Mouse (Mus musculus) heart, embryonic 14.5 days (tissue): Measurements from ENCODE around the gene Gfod2. TPM values are rescaled to one million over a fixed set of nuclear protein-coding genes. Genes with fewer than 3 reads are reported as not detected.
A peak's percentile ranks its signal among the peaks of the same experiment; 100 is the strongest.

Experiments
- ATAC-seq: fragments of 200-750 bp; cut with Nextera tagmentation; 2 replicates; pipeline ENCODE4 v1.8.0; 2017; ENCODE audit warnings: low read depth, moderate TSS enrichment; ENCODE audit not compliant: insufficient number of reproducible peaks, insufficient read depth, low FRiP score
- H3K27ac ChIP-seq, 2 experiments: fragments of 200-500 bp in 1 of 2; fragments of 300-500 bp in 1 of 2; sonication (generic) in 1 of 2; replicated peaks in 1 of 2; 2 replicates each; pipeline ENCODE4 v1.5.1; 2012 to 2014; ENCODE audit warnings: low read depth in 2 of 2, low read length in 2 of 2, control low read depth in 1 of 2, mild to moderate bottlenecking in 1 of 2, mixed read lengths in 1 of 2; ENCODE audit not compliant: control insufficient read depth in 1 of 2, insufficient read depth in 1 of 2
- H3K27me3 ChIP-seq: fragments of 300-500 bp; sonication (generic); 2 replicates; pipeline ENCODE4 v1.6.1; 2014; ENCODE audit warnings: mild to moderate bottlenecking, low read length, control low read depth; ENCODE audit not compliant: control insufficient read depth, insufficient read depth
- H3K36me3 ChIP-seq: fragments of 300-500 bp; sonication (generic); 2 replicates; pipeline ENCODE4 v1.6.1; 2014; ENCODE audit warnings: mild to moderate bottlenecking, control low read depth, low read length, mixed read lengths; ENCODE audit not compliant: control insufficient read depth, insufficient read depth
- H3K4me1 ChIP-seq, 2 experiments: fragments of 200-500 bp in 1 of 2; fragments of 300-500 bp in 1 of 2; sonication (generic) in 1 of 2; 2 replicates each; pipeline ENCODE4 v1.6.1; 2012 to 2014; ENCODE audit warnings: low read length in 2 of 2, control low read depth in 1 of 2, mixed read lengths in 1 of 2; ENCODE audit not compliant: control insufficient read depth in 2 of 2, insufficient read depth in 2 of 2
- H3K4me2 ChIP-seq: fragments of 300-500 bp; sonication (generic); 2 replicates; pipeline ENCODE4 v1.6.1; 2014; ENCODE audit warnings: mild to moderate bottlenecking, low read length
- H3K4me3 ChIP-seq, 2 experiments: fragments of 200-500 bp in 1 of 2; fragments of 300-500 bp in 1 of 2; sonication (generic) in 1 of 2; 2 replicates each; pipeline ENCODE4 v1.5.1; 2012 to 2014; ENCODE audit warnings: low read length in 2 of 2, mild to moderate bottlenecking in 2 of 2, control low read depth in 1 of 2, low read depth in 1 of 2, moderate library complexity in 1 of 2; ENCODE audit not compliant: control insufficient read depth in 1 of 2, insufficient read depth in 1 of 2
- H3K9ac ChIP-seq: fragments of 300-500 bp; sonication (generic); 2 replicates; pipeline ENCODE4 v1.6.1; 2014; ENCODE audit warnings: mild to moderate bottlenecking, low read length
- H3K9me3 ChIP-seq: fragments of 300-500 bp; sonication (generic); 2 replicates; pipeline ENCODE4 v1.6.1; 2016; ENCODE audit warnings: low read length, control low read depth; ENCODE audit not compliant: control insufficient read depth
- WGBS: fragments of 180-500 bp; shearing (Covaris S2); extraction: QIAGEN DNeasy Blood & Tissue Kit; methylation state at CpG from one replicate; pipeline ENCODE4 v1.1.7; 2014; 5-methylcytosine and 5-hydroxymethylcytosine counted together
- polyA plus RNA-seq: library from polyadenylated mRNA; unstranded; fragments of >200 nt; fragmentation: Nextera tagmentation; extraction: Ambion mirVana; gene quantifications from 2 replicates; pipeline ENCODE4 v1.2.1, GENCODE M21; 2014

The Gfod2 gene
- polyA plus RNA-seq, 1 experiment from 2014 or later: 6.8 TPM

DNA sequence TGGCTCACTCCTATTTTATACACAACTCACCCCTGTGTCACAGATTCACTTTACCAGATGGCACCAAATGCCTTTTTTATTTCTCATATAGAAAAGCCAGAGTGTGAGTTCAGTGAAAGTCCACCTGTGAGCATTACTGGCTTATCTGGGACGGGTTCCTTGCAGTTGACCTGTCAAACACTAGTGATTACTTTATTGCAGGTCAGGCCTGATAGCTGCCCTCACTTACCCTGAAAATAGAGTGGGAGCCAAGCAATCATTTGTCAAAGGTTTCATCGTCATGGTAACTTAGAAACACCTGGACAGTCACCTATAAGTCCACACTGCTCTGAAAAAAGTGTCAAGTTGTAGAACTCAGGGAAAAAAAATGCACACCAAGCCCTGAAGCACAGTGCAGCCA, 3.8 kb downstream of the Gfod2 start:
- no peak overlapping the region for H3K4me3 ChIP-seq
- H3K4me1 ChIP-seq: peaks cover 13 to 23% of the 10 kb centered on the region in 2 experiments
- WGBS: 80% methylated on average over 2 of the region's 2 CpGs
- H3K27ac ChIP-seq: no peak overlapping the region
- no peaks in the 10 kb centered on the region for H3K27me3 ChIP-seq
- H3K4me2 ChIP-seq: no peak overlapping the region
- no peak overlapping the region for H3K9ac ChIP-seq
- no peak for ATAC-seq
- H3K9me3 ChIP-seq: no peaks in the 10 kb centered on the region
- no peaks in the 10 kb centered on the region for H3K36me3 ChIP-seq

DNA sequence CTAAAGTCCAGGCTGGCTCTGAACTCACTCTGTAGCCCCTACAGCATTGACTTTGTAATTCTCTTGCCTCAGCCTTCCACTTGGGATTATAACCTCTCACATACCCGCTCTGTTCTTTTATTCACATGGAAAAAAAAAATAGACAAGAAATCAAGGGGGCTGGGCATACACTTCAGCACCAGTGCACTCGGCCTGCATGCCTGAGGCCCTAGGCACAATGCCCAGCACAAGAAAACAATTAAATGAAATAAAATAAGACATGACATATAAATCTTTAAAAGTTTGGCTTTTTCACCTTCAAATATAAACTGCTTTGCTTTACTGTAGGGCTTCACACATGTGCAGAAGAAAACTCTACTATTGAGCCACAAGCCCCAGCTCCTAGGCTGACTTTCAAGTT, 4.5 kb downstream of the Gfod2 start:
- no peak overlapping the region for H3K9ac ChIP-seq
- H3K27me3 ChIP-seq: no peaks in the 10 kb centered on the region
- no peak overlapping the region for H3K27ac ChIP-seq
- H3K4me3 ChIP-seq: no peak overlapping the region
- H3K4me1 ChIP-seq: peaks cover 13 to 23% of the 10 kb centered on the region in 2 experiments
- H3K4me2 ChIP-seq: no peak overlapping the region
- H3K36me3 ChIP-seq: no peaks in the 10 kb centered on the region
- 76% methylated on average over 2 of the region's 2 CpGs for WGBS
- H3K9me3 ChIP-seq: no peaks in the 10 kb centered on the region
- ATAC-seq: no peak

DNA sequence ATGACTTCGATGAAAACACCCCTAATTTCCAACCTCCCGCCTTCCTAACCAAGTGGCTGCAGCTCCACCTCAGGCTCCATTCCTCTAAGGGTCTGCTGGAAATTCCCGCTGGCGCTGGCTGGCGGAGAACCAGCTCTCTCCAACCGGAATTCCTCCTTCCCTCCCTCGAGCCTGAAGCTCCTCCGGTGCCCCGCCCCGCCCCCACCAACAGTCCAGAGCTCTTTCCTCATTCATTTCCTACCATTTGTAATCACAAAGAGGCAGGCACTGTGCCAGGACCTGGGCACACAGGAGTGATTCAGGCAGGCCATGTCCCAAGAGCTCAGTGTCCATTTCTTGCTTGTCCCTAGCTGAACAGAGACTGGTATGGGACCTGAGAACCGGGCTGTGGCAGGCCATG, 7.9 kb downstream of the Gfod2 start:
- 5% methylated on average over 11 of the region's 11 CpGs for WGBS
- H3K9ac ChIP-seq: no peak overlapping the region; the same call in 1 of the 2 replicates
- H3K27ac ChIP-seq: peak overlapping the region; percentile 51 to 66
- peak overlapping the region; percentile 43 for H3K4me2 ChIP-seq
- no peaks in the 10 kb centered on the region for H3K9me3 ChIP-seq
- no peaks in the 10 kb centered on the region for H3K27me3 ChIP-seq
- H3K4me3 ChIP-seq: no peak overlapping the region
- no peaks in the 10 kb centered on the region for H3K36me3 ChIP-seq
- peaks cover 10 to 21% of the 10 kb centered on the region in 2 experiments for H3K4me1 ChIP-seq
- peak; percentile 76 for ATAC-seq

DNA sequence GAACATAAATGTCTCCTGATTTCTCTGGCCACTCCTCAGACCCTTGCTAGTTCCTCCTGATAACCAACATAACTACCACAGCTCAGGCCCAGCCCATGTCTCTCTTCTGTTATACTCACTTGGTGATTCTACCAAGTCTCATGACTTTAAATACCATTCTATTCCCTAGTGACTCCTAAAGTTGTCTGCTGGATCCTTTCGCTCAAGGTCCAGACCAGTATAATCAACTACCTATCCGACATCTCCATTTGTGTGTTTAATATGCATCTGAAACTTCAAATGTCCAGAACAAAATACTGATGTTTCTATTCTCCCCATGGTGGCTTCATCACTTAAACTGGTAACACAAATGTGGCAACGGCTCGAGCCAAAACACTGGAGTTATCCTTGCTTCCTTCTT, 15.2 kb downstream of the Gfod2 start:
- no peak for ATAC-seq
- Histone ChIP-seq H3K4me2 (no peak overlapping the region), H3K27me3 (no peaks in the 10 kb centered on the region), H3K9me3 (no peaks in the 10 kb centered on the region), H3K36me3 (no peaks in the 10 kb centered on the region), H3K9ac (no peak overlapping the region), H3K4me3 (no peak overlapping the region), H3K4me1 (peaks cover 0 to 9% of the 10 kb centered on the region in 2 experiments; a peak in 3 of 4 replicates), H3K27ac (no peak overlapping the region)
- 70% methylated on average over 4 of the region's 4 CpGs for WGBS

DNA sequence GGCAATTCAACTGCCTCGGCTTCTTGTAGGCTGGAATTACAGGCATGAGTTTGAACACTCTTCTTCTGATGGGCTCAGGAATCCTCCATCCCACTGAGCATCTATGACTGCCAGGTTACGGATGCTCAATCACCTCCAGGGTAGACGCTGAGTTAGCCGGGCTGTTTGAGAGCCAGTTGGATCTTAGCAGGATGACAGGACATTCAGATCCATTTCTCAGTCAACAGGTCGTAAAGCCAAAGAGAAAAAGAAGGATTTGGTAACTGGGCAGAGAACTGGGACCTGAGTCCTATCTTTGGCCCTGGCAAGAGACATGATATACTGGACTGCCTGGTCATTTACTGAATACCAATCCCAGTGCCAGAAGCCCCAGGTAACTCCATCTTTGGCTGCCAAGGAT, 19.2 kb downstream of the Gfod2 start:
- Histone ChIP-seq H3K4me2 (no peak overlapping the region), H3K36me3 (no peaks in the 10 kb centered on the region), H3K4me3 (no peak overlapping the region), H3K27ac (no peak overlapping the region), H3K9ac (no peak overlapping the region), H3K9me3 (no peaks in the 10 kb centered on the region), H3K4me1 (no peaks in the 10 kb centered on the region; a peak in 1 of 4 replicates), H3K27me3 (no peaks in the 10 kb centered on the region)
- WGBS: 90% methylated on average over 5 of the region's 5 CpGs
- ATAC-seq: no peak

DNA sequence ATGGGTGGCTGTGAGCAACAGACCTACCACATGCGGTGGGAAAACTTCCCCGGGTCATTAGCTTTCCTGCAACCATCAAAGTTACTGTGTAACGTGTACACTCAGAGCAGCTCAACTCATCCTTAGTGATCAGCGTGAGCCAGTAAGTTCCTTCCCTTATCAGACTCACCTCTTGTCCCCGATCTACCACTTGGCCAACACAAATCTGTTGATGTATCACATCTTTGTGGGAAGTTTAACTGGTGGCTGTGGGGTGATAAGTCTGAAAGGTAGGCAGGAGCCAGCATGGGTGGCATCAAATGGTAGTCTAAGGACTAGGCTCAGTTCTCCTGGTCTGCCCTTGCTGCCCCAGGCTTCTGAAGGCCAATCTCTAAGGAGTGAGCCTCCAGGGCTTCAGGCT, 26.3 kb downstream of the Gfod2 start:
- WGBS: 89% methylated on average over 5 of the region's 5 CpGs
- ATAC-seq: no peak
- no peak overlapping the region for H3K4me3 ChIP-seq

DNA sequence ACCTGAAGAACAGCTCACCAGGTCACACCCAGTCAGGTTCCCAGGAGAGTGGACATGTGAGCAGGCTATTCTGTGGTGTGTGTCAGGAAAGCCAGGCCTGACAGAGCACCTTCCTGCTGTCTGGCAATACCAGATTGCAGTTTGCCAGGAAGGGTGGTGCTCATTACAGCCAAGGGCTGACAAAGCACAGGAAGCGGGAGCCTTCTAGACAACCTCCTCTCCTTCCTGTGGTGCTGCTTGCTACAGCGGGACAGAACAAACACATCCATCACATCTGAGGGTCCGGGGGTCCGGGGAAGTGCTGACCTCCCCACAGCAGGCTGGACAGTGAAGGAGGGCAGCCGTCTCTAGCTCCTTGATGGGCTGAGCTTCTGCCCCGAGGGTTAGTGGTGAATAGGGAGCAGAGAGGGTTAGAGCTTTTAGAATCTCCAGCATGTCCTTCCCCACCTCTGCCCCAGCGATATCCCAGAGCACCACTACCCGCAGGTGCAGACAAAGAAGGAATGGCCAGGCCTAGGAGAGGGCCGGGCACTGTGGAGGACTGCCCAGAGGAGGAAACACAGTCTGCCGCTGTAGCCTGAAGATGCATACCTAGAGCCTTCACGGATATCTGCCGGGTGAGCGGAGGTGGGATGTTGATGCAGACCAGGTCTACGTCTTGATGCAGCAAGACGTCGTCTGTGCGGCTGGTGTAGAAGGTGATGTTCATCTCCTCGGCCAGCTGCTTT, 30.9 kb downstream of the Gfod2 start:
- Histone ChIP-seq H3K9me3 (no peaks in the 10 kb centered on the region), H3K9ac (no peak overlapping the region), H3K27me3 (no peaks in the 10 kb centered on the region), H3K4me2 (0 out of 2 replicates have a peak overlapping the region, but pooled peaks have one; percentile 6), H3K27ac (peak overlapping the region; percentile 23 to 68), H3K4me1 (peaks cover 0 to 4% of the 10 kb centered on the region in 2 experiments; a peak in 1 of 4 replicates), H3K4me3 (no peak overlapping the region), H3K36me3 (peaks cover 17% of the 10 kb centered on the region)
- 66% methylated on average over 18 of the region's 18 CpGs for WGBS
- ATAC-seq: peak; percentile 81

More for the DNA sequence above, 26.3 kb downstream of the Gfod2 start:
- Histone ChIP-seq H3K9ac (no peak overlapping the region), H3K27me3 (no peaks in the 10 kb centered on the region), H3K4me1 (peaks cover 0 to 4% of the 10 kb centered on the region in 2 experiments; a peak in 1 of 4 replicates), H3K9me3 (no peaks in the 10 kb centered on the region), H3K36me3 (no peaks in the 10 kb centered on the region), H3K4me2 (no peak overlapping the region), H3K27ac (no peak overlapping the region)

DNA sequence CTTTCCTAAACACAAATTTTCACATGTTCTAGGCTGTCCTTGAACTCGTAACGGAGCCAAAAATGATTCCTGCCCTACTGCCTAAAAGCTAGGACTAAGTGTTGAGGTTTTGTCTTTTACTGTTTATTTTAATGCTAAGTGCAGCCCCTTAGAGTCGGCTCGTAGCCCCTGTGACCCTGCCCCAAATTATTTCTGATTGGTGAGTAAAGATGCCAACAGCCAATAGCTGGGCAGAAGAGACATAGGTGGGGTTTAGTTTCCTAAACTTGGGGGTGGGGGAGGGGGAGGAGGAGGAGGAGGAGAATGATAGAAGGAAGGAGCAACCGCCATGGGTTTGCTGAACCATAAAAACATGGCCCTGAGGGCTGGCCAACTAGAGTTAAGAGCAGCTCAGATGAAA, 32.7 kb downstream of the Gfod2 start:
- peaks cover 0 to 4% of the 10 kb centered on the region in 2 experiments; a peak in 1 of 4 replicates for H3K4me1 ChIP-seq
- WGBS: 80% methylated on average over 5 of the region's 5 CpGs

More for the DNA sequence above, 32.7 kb downstream of the Gfod2 start:
- H3K4me2 ChIP-seq: no peak overlapping the region
- H3K36me3 ChIP-seq: peaks cover 17% of the 10 kb centered on the region
- H3K9ac ChIP-seq: no peak overlapping the region
- H3K27ac ChIP-seq: no peak overlapping the region
- ATAC-seq: no peak
- no peak overlapping the region for H3K4me3 ChIP-seq
- H3K9me3 ChIP-seq: no peaks in the 10 kb centered on the region
- H3K27me3 ChIP-seq: no peaks in the 10 kb centered on the region
